Mouse (Mus musculus): ENCODE data around the gene Sgca. TPM values are rescaled to one million over a fixed set of nuclear protein-coding genes. Genes with fewer than 3 reads are reported as not detected.
A peak's percentile ranks its signal among the peaks of the same experiment; 100 is the strongest.

Gene Sgca
- total RNA-seq, 1 experiment from 2014 or later: not detected

GRCm38 (mm10) chr11:94942282-94943023, 33.7 kb downstream of the Sgca start:
- DNase-seq: peak; percentile 48

GRCm38 (mm10) chr11:94941776-94942175, 34.4 kb downstream of the Sgca start:
- DNase-seq: no peak

GRCm38 (mm10) chr11:94941121-94941520, 35.0 kb downstream of the Sgca start:
- no peak for DNase-seq

GRCm38 (mm10) chr11:94939280-94939679, 36.8 kb downstream of the Sgca start:
- peak; percentile 80 for DNase-seq

GRCm38 (mm10) chr11:94938296-94938695, 37.8 kb downstream of the Sgca start:
- DNase-seq: no peak

- DNase-seq: no peak
Measured at GRCm38 (mm10) chr11:94937787-94938186, 38.3 kb downstream of the Sgca start.

- DNase-seq: no peak
Measured at GRCm38 (mm10) chr11:94937335-94937781, 38.8 kb downstream of the Sgca start.

GRCm38 (mm10) chr11:94936851-94937295, 39.3 kb downstream of the Sgca start:
- peak; percentile 84 for DNase-seq

GRCm38 (mm10) chr11:94936045-94936444, 40.1 kb downstream of the Sgca start, which contains the start of gene Col1a1:
Col1a1 (plus strand) TSS chr11:94936224.
- DNase-seq: peak; percentile 18

- DNase-seq: no peak
Measured at GRCm38 (mm10) chr11:94934526-94934925, 41.6 kb downstream of the Sgca start.

- no peak for DNase-seq
Measured at GRCm38 (mm10) chr11:94933584-94933983, 42.5 kb downstream of the Sgca start.

GRCm38 (mm10) chr11:94930151-94930550, 46.0 kb downstream of the Sgca start:
- no peak for DNase-seq

GRCm38 (mm10) chr11:94929599-94929998, 46.5 kb downstream of the Sgca start:
- DNase-seq: no peak

GRCm38 (mm10) chr11:94928820-94929219, 47.3 kb downstream of the Sgca start:
- peak; percentile 62 for DNase-seq

GRCm38 (mm10) chr11:94927771-94928291, 48.3 kb downstream of the Sgca start:
- no peak for DNase-seq

GRCm38 (mm10) chr11:94926431-94926830, 49.7 kb downstream of the Sgca start:
- DNase-seq: no peak

- DNase-seq: no peak
Measured at GRCm38 (mm10) chr11:94924977-94925376, 51.1 kb downstream of the Sgca start.

- DNase-seq: no peak
Measured at GRCm38 (mm10) chr11:94920996-94921401, 55.1 kb downstream of the Sgca start.

GRCm38 (mm10) chr11:94917717-94918116, 58.4 kb downstream of the Sgca start:
- DNase-seq: no peak

GRCm38 (mm10) chr11:94916477-94916876, 59.6 kb downstream of the Sgca start:
- DNase-seq: no peak

- DNase-seq: peak; percentile 74
Measured at GRCm38 (mm10) chr11:94915675-94916403, 60.3 kb downstream of the Sgca start.

- no peak for DNase-seq
Measured at GRCm38 (mm10) chr11:94913302-94914090, 62.6 kb downstream of the Sgca start.

Data from adrenal gland, postnatal 25 days (tissue).